Mouse (Mus musculus): Measurements from ENCODE around the gene Smarcc2. TPM values are rescaled to one million over a fixed set of nuclear protein-coding genes. Genes with fewer than 3 reads are reported as not detected.

Smarcc2 gene
- 53.3 to 103 TPM (median 61.2 TPM) in 3 replicates for total RNA-seq (2017)

- 0 out of 2 replicates have a peak, but pooled peaks have one; percentile 35 for ATAC-seq (replicated peaks; ENCODE audit: insufficient number of reproducible peaks, low FRiP score, low TSS enrichment, poor library complexity, severe bottlenecking)
Measured at GRCm38 (mm10) chr10:128458719-128459408, at the start of gene Smarcc2. Gene Smarcc2 (plus strand): TSS chr10:128459248.

- ATAC-seq (replicated peaks; ENCODE audit: insufficient number of reproducible peaks, low FRiP score, low TSS enrichment, poor library complexity, severe bottlenecking), result peak; percentile 92
Measured at GRCm38 (mm10) chr10:128409692-128410559, 49.1 kb upstream of the Smarcc2 start.

GRCm38 (mm10) chr10:128410560-128410845, 48.5 kb upstream of the Smarcc2 start:
- no peak for ATAC-seq (replicated peaks; ENCODE audit: insufficient number of reproducible peaks, low FRiP score, low TSS enrichment, poor library complexity, severe bottlenecking)

GRCm38 (mm10) chr10:128411211-128412054, 47.6 kb upstream of the Smarcc2 start, which contains the start of the genes Nabp2 and Rnf41:
Gene Nabp2 (minus strand): TSS chr10:128411492.
Gene Rnf41 (plus strand): TSS chr10:128411657.
- ATAC-seq (replicated peaks; ENCODE audit: insufficient number of reproducible peaks, low FRiP score, low TSS enrichment, poor library complexity, severe bottlenecking), result peak; percentile 82

GRCm38 (mm10) chr10:128412055-128412381, 47.0 kb upstream of the Smarcc2 start:
- ATAC-seq (replicated peaks; ENCODE audit: insufficient number of reproducible peaks, low FRiP score, low TSS enrichment, poor library complexity, severe bottlenecking), result no peak

- no peak for ATAC-seq (replicated peaks; ENCODE audit: insufficient number of reproducible peaks, low FRiP score, low TSS enrichment, poor library complexity, severe bottlenecking)
Measured at GRCm38 (mm10) chr10:128412558-128412957, 46.5 kb upstream of the Smarcc2 start.

- no peak for ATAC-seq (replicated peaks; ENCODE audit: insufficient number of reproducible peaks, low FRiP score, low TSS enrichment, poor library complexity, severe bottlenecking)
Measured at GRCm38 (mm10) chr10:128413076-128413475, 46.0 kb upstream of the Smarcc2 start.

GRCm38 (mm10) chr10:128414848-128415247, 44.2 kb upstream of the Smarcc2 start:
- no peak for ATAC-seq (replicated peaks; ENCODE audit: insufficient number of reproducible peaks, low FRiP score, low TSS enrichment, poor library complexity, severe bottlenecking)

- ATAC-seq (replicated peaks; ENCODE audit: insufficient number of reproducible peaks, low FRiP score, low TSS enrichment, poor library complexity, severe bottlenecking), result no peak
Measured at GRCm38 (mm10) chr10:128422426-128422825, 36.6 kb upstream of the Smarcc2 start.

- ATAC-seq (replicated peaks; ENCODE audit: insufficient number of reproducible peaks, low FRiP score, low TSS enrichment, poor library complexity, severe bottlenecking), result no peak
Measured at GRCm38 (mm10) chr10:128424604-128425003, 34.4 kb upstream of the Smarcc2 start.

- no peak for ATAC-seq (replicated peaks; ENCODE audit: insufficient number of reproducible peaks, low FRiP score, low TSS enrichment, poor library complexity, severe bottlenecking)
Measured at GRCm38 (mm10) chr10:128425260-128425659, 33.8 kb upstream of the Smarcc2 start.

- ATAC-seq (replicated peaks; ENCODE audit: insufficient number of reproducible peaks, low FRiP score, low TSS enrichment, poor library complexity, severe bottlenecking), result no peak
Measured at GRCm38 (mm10) chr10:128429052-128429451, 30.0 kb upstream of the Smarcc2 start.

- no peak for ATAC-seq (replicated peaks; ENCODE audit: insufficient number of reproducible peaks, low FRiP score, low TSS enrichment, poor library complexity, severe bottlenecking)
Measured at GRCm38 (mm10) chr10:128429454-128429853, 29.6 kb upstream of the Smarcc2 start.

GRCm38 (mm10) chr10:128433417-128433816, 25.6 kb upstream of the Smarcc2 start:
- ATAC-seq (replicated peaks; ENCODE audit: insufficient number of reproducible peaks, low FRiP score, low TSS enrichment, poor library complexity, severe bottlenecking), result no peak

GRCm38 (mm10) chr10:128434681-128435080, 24.4 kb upstream of the Smarcc2 start:
- ATAC-seq (replicated peaks; ENCODE audit: insufficient number of reproducible peaks, low FRiP score, low TSS enrichment, poor library complexity, severe bottlenecking), result no peak; the same call in 1 of the 2 replicates

- 0 out of 2 replicates have a peak, but pooled peaks have one; percentile 12 for ATAC-seq (replicated peaks; ENCODE audit: insufficient number of reproducible peaks, low FRiP score, low TSS enrichment, poor library complexity, severe bottlenecking)
Measured at GRCm38 (mm10) chr10:128435186-128435823, 23.7 kb upstream of the Smarcc2 start.

GRCm38 (mm10) chr10:128435873-128436272, 23.2 kb upstream of the Smarcc2 start:
- no peak for ATAC-seq (replicated peaks; ENCODE audit: insufficient number of reproducible peaks, low FRiP score, low TSS enrichment, poor library complexity, severe bottlenecking)

GRCm38 (mm10) chr10:128436376-128436775, 22.7 kb upstream of the Smarcc2 start:
- no peak for ATAC-seq (replicated peaks; ENCODE audit: insufficient number of reproducible peaks, low FRiP score, low TSS enrichment, poor library complexity, severe bottlenecking)
